Mouse (Mus musculus): ENCODE data around the gene Gm20388.

The Gm20388 gene

DNA sequence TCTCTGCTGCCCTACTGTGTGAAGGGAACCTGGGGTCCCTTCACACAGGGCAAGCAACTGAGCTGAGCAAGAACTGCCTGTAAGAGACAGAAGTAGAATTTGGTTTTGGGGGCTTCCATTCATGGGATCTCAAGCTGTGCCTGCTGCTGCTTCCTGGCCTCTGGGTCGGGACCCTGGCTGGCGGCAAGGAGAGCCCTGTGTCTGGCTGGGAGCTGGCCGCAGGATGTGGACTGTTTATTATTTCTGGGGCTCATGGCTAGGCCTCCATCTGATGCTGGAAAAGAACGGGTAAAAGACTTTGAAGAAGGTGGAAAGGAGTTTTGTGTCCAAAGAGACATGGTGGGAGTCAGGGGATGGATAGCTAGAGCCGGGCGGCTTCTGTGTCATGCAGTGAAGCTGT is 969.3 kb downstream of the Gm20388 start:
- no peak for DNase-seq (ENCODE audit: low read depth, low spot score)

- DNase-seq (ENCODE audit: low read depth, low spot score) = no peak
These were observed 971.0 kb downstream of the Gm20388 start for GRCm38 (mm10) chr8:120881634-120882033.

DNA sequence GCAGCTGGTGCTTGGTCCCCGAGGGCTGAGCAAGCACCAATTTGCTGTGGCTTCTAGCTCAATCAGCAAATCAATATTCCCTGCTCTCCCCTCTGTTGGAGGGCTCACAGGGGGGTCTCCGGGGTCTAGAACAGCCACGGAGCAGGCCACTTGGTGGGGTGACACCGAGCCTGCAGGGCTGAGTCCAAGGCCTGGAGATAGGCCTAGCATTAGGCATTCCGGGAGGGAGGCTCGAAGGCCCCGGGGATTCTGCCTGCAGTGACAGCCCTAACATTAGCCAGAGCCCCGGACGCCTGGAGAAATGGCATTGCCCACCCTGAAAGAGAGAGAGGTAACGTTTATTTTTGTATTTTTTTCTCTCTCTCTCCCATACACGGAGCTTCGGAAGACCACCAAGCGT is 972.0 kb downstream of the Gm20388 start:
- no peak for DNase-seq (ENCODE audit: low read depth, low spot score)

- DNase-seq (ENCODE audit: low read depth, low spot score) = no peak
These were observed 972.7 kb downstream of the Gm20388 start for GRCm38 (mm10) chr8:120883369-120883768.

DNA sequence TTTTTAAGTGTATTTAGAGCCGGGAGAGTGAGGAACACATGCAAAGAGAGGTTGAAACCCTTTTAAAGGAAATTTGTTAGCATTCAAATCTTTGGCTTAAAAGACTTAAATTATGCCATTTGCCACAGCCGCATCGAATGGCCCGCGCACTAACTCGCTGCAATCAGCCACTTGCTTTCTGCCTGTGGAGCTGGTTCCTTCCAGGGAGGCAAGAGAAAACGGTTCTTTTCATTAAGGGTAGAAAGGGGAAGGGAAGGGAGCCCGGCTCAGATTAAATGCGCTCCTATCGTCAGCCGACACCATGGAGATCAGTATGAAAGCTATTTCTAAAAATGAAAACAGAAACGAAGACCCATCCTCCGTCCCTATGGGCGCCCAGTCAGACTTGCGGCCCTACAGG is 973.2 kb downstream of the Gm20388 start:
- DNase-seq (ENCODE audit: low read depth, low spot score) = no peak

- DNase-seq (ENCODE audit: low read depth, low spot score) = no peak
These were observed 974.2 kb downstream of the Gm20388 start for GRCm38 (mm10) chr8:120884881-120885280.

- DNase-seq (ENCODE audit: low read depth, low spot score) = no peak
These were observed 976.6 kb downstream of the Gm20388 start for GRCm38 (mm10) chr8:120887254-120887653.

GRCm38 (mm10) chr8:120888005-120888404 is 977.4 kb downstream of the Gm20388 start:
- no peak for DNase-seq (ENCODE audit: low read depth, low spot score)

GRCm38 (mm10) chr8:120889189-120889588 is 978.5 kb downstream of the Gm20388 start:
- DNase-seq (ENCODE audit: low read depth, low spot score) = no peak

- no peak for DNase-seq (ENCODE audit: low read depth, low spot score)
These were observed 979.4 kb downstream of the Gm20388 start for GRCm38 (mm10) chr8:120890068-120890467.

GRCm38 (mm10) chr8:120895009-120895408 is 984.4 kb downstream of the Gm20388 start:
- no peak for DNase-seq (ENCODE audit: low read depth, low spot score)

- no peak for DNase-seq (ENCODE audit: low read depth, low spot score)
These were observed 985.0 kb downstream of the Gm20388 start for GRCm38 (mm10) chr8:120895600-120895999.

DNA sequence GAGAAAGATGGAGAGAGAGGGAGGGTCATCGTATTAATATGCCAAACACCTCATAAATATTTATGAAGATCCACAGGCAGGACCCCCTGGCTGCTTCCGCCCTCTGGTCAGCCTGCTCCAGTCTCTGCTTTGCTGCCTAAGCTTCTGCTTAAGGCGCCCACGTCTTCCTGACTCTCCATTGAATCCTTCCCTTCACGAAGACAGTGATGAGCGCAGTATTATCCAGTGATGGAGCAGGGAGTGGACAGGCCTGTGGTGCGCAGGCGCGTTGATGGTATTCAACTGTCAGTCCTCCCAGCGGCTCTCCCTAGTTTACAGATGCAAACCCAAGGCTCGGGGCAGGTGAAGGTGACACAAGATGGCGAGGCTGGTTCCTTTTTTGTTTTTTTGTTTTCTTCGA is 985.6 kb downstream of the Gm20388 start:
- no peak for DNase-seq (ENCODE audit: low read depth, low spot score)

DNA sequence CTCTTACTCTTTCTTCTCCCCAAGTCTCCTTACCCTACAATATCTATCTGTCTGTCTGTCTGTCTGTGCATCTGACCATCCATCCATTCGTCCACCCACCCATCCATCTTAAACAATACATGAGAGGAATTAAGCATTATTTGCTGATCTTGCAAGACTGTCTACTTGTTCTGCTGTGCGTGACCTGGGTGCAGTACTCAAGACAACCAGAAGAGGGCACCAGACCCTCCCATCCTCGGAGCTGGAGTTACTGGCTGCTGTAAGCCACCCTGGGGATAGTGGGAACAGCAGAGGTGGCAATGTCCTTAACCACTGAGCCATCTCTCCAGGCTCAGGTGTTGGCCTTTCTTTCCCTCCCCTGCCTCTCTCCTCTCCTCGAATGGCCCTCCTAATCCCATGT is 987.4 kb downstream of the Gm20388 start:
- DNase-seq (ENCODE audit: low read depth, low spot score) = peak; percentile 8

GRCm38 (mm10) chr8:120898828-120899407 is 988.3 kb downstream of the Gm20388 start:
- DNase-seq (ENCODE audit: low read depth, low spot score) = no peak

DNA sequence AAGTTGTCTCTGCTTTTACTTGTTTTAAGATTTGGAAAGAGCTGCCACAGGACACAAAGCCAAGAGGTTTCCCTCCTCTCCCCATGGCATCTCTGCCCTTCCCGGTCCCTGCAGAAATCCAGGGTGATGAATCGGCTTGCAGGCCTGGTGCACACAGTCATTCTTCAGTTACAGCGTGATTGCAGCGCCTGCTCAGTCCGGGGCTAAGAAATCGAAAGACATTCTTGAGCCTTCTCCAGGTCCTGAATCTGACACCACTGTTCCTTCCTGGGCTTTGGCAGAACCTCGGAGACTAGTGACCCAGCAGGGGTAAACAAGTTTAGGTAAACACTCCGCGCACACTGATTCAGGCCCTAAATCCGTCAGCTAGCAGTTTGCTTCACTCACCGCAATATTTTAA is 991.7 kb downstream of the Gm20388 start:
- DNase-seq (ENCODE audit: low read depth, low spot score) = no peak

- DNase-seq (ENCODE audit: low read depth, low spot score) = no peak
These were observed 997.0 kb downstream of the Gm20388 start for GRCm38 (mm10) chr8:120907671-120908070.

GRCm38 (mm10) chr8:120910936-120911335 is 1000.3 kb downstream of the Gm20388 start:
- DNase-seq (ENCODE audit: low read depth, low spot score) = no peak

GRCm38 (mm10) chr8:120912463-120912862 is 1001.8 kb downstream of the Gm20388 start:
- DNase-seq (ENCODE audit: low read depth, low spot score) = no peak

DNA sequence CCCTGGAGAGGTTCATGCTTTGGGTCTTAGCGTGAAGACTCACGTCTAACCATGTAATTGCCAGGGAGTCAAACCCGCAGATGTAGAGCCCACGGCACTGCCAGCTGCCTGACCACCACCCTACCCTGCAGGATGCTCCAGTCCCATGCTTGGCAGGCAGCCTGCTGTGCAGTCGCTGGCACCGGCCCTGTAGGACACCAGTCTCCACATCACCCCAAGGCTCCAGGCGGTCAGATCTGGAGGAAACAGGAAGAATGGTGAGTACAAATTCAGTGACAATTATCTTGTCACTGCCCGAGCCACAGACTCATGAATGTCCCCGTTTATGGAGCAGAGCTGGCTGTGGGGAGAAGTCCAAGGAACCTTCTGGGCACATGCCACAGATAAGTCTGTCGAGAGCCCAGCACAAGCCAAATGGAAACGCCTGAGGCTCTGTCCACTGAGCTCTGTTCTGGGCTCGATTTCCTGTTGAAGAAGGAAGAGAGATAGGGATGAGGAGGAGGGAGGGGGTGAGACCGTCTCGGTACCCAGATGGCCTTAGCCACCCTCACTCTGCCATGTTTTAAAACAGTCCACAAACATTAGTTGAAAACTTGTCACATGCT is 1006.3 kb downstream of the Gm20388 start:
- DNase-seq (ENCODE audit: low read depth, low spot score) = no peak

GRCm38 (mm10) chr8:120920527-120920926 is 1009.9 kb downstream of the Gm20388 start:
- DNase-seq (ENCODE audit: low read depth, low spot score) = no peak

DNA sequence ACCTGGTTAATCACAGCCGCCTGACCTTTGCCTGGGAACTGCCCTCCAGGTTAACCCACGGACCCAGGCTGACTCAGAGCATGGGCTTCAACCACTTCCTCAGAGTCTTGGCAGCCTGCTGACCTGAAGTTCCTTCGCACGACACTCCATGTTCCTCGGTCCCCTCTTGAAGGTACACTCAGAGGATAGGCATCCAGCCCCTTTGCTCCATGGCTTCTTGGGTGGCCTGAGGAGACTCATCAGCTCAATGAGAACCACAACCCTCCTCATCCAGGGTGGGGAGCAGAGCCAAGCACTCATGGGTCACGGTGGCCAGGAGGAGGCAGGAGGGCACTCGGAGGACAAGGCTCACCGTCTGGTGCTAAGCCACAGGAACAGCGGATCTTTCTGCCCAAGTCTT is 1015.6 kb downstream of the Gm20388 start:
- no peak for DNase-seq (ENCODE audit: low read depth, low spot score)

- DNase-seq (ENCODE audit: low read depth, low spot score) = no peak
These were observed 1017.4 kb downstream of the Gm20388 start for GRCm38 (mm10) chr8:120928082-120928481.

GRCm38 (mm10) chr8:120934596-120934995 is 1024.0 kb downstream of the Gm20388 start:
- no peak for DNase-seq (ENCODE audit: low read depth, low spot score)

Measured in c-Kit-negative CD71-positive TER-119-positive erythroid progenitor cells, embryonic 14.5 days (primary cell).